ENCODE assay signal across 8 mouse cellular contexts in the genomic region with DNA sequence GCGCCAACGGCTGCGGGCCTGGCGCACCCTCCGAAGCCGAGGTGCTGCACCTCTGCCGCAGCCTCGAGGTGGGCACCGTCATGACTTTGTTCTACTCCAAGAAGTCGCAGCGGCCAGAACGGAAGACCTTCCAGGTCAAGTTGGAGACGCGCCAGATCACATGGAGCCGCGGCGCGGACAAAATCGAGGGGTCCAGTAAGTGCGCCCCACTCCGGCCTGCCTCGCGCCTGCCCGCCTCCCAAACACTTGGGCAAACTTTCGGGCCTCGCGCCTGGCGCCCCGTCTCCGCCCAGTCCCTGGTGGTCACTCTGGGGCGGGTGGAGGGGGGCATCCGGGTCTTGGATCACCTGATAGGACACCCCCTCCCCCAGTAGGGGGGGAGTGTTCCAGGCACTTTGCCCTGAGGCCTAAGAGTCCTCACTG. TPM values are rescaled to one million over a fixed set of nuclear protein-coding genes. Genes with fewer than 3 reads are reported as not detected.
DNase-seq lines count a peak whose midpoint lies in the region; ATAC-seq and TF ChIP-seq lines count a peak whose summit lies in the region.

No protein-coding gene starts in this region.

- DNase-seq in 3134 (ENCODE audit: extremely low read depth, insufficient read length, low spot score) = peak; percentile 75
- peak; percentile 78 for DNase-seq in adrenal gland, postnatal 10 days
- DNase-seq in kidney, postnatal 0 days (ENCODE audit: low spot score) = peak; percentile 70
- no peak for DNase-seq in liver, embryonic 13.5 days
- DNase-seq in yolk sac, embryonic 10.5 days (ENCODE audit: low spot score) = peak; percentile 80

- peak overlapping the region; percentile 97 for H3K27ac ChIP-seq in embryonic facial prominence, embryonic 15.5 days (replicated peaks)
- peak overlapping the region; percentile 92 for H3K27ac ChIP-seq in heart, embryonic 13.5 days (replicated peaks)
- peak overlapping the region; percentile 95 for H3K27ac ChIP-seq in kidney, postnatal 0 days
- H3K27ac ChIP-seq in liver, embryonic 13.5 days = no peak overlapping the region
- H3K27ac ChIP-seq in neural tube, embryonic 14.5 days (ENCODE audit: low read depth, low read length) = peak overlapping the region; percentile 99

- 0 out of 2 replicates have a peak, but pooled peaks have one; percentile 3 for TF ChIP-seq CTCF in kidney, postnatal 0 days (IDR thresholded peaks at IDR 0.05; ENCODE audit: low read depth)

- no peaks in the 10 kb centered on the region for H3K9me3 ChIP-seq in embryonic facial prominence, embryonic 15.5 days (replicated peaks)
- no peaks in the 10 kb centered on the region for H3K9me3 ChIP-seq in heart, embryonic 13.5 days
- H3K9me3 ChIP-seq in kidney, postnatal 0 days (replicated peaks; ENCODE audit: low read length) = no peaks in the 10 kb centered on the region
- no peaks in the 10 kb centered on the region for H3K9me3 ChIP-seq in liver, embryonic 13.5 days (replicated peaks)
- no peaks in the 10 kb centered on the region for H3K9me3 ChIP-seq in neural tube, embryonic 14.5 days (ENCODE audit: control insufficient read depth, low read length)

- peaks cover 46% of the 10 kb centered on the region for H3K4me1 ChIP-seq in embryonic facial prominence, embryonic 15.5 days
- H3K4me1 ChIP-seq in heart, embryonic 13.5 days = peaks cover 62% of the 10 kb centered on the region
- peaks cover 22% of the 10 kb centered on the region; the same call in 1 of the 2 replicates for H3K4me1 ChIP-seq in kidney, postnatal 0 days (replicated peaks; ENCODE audit: insufficient read depth, low read length)
- peaks cover 52% of the 10 kb centered on the region for H3K4me1 ChIP-seq in liver, embryonic 13.5 days (replicated peaks)
- peaks cover 29% of the 10 kb centered on the region for H3K4me1 ChIP-seq in neural tube, embryonic 14.5 days (ENCODE audit: control insufficient read depth, insufficient read depth, low read length)

- H3K4me3 ChIP-seq in embryonic facial prominence, embryonic 15.5 days (replicated peaks) = peak overlapping the region; percentile 98
- H3K4me3 ChIP-seq in heart, embryonic 13.5 days = peak overlapping the region; percentile 97
- peak overlapping the region; percentile 97 for H3K4me3 ChIP-seq in kidney, postnatal 0 days (replicated peaks; ENCODE audit: low read depth, low read length)
- H3K4me3 ChIP-seq in liver, embryonic 13.5 days (replicated peaks) = peak overlapping the region; percentile 89
- peak overlapping the region; percentile 85 for H3K4me3 ChIP-seq in neural tube, embryonic 14.5 days (ENCODE audit: low read depth, low read length)

- peaks cover 15% of the 10 kb centered on the region; the same call in 1 of the 2 replicates for H3K36me3 ChIP-seq in embryonic facial prominence, embryonic 15.5 days
- peaks cover 33% of the 10 kb centered on the region for H3K36me3 ChIP-seq in heart, embryonic 13.5 days
- H3K36me3 ChIP-seq in kidney, postnatal 0 days (ENCODE audit: insufficient read depth, low read length) = no peaks in the 10 kb centered on the region
- peaks cover 6% of the 10 kb centered on the region; the same call in 1 of the 2 replicates for H3K36me3 ChIP-seq in liver, embryonic 13.5 days
- no peaks in the 10 kb centered on the region; the same call in 1 of the 2 replicates for H3K36me3 ChIP-seq in neural tube, embryonic 14.5 days (ENCODE audit: control insufficient read depth, insufficient read depth, low read length)

- ATAC-seq in embryonic facial prominence, embryonic 15.5 days (ENCODE audit: insufficient number of reproducible peaks, low FRiP score, low TSS enrichment, low read depth) = peak; percentile 15
- peak; percentile 34 for ATAC-seq in heart, embryonic 13.5 days (ENCODE audit: extremely low read depth, insufficient number of reproducible peaks, low FRiP score, low TSS enrichment)
- ATAC-seq in kidney, postnatal 0 days (replicated peaks; ENCODE audit: low FRiP score, low read depth) = peak; percentile 46
- ATAC-seq in liver, embryonic 13.5 days (ENCODE audit: low read depth) = peak; percentile 8; the same call in 1 of the 2 replicates
- peak; percentile 9; the same call in 1 of the 2 replicates for ATAC-seq in neural tube, embryonic 14.5 days (ENCODE audit: low read depth)

- peak overlapping the region; percentile 94 for H3K4me2 ChIP-seq in embryonic facial prominence, embryonic 15.5 days (replicated peaks)
- H3K4me2 ChIP-seq in heart, embryonic 13.5 days = peak overlapping the region; percentile 92
- H3K4me2 ChIP-seq in kidney, postnatal 0 days (ENCODE audit: low read length) = peak overlapping the region; percentile 92
- peak overlapping the region; percentile 97 for H3K4me2 ChIP-seq in liver, embryonic 13.5 days
- peak overlapping the region; percentile 82 for H3K4me2 ChIP-seq in neural tube, embryonic 14.5 days (ENCODE audit: low read depth, low read length)

- peak overlapping the region; percentile 97 for H3K9ac ChIP-seq in embryonic facial prominence, embryonic 15.5 days
- peak overlapping the region; percentile 99 for H3K9ac ChIP-seq in heart, embryonic 13.5 days
- peak overlapping the region; percentile 98 for H3K9ac ChIP-seq in kidney, postnatal 0 days (ENCODE audit: low read depth, low read length)
- peak overlapping the region; percentile 81 for H3K9ac ChIP-seq in liver, embryonic 13.5 days
- peak overlapping the region; percentile 100 for H3K9ac ChIP-seq in neural tube, embryonic 14.5 days (replicated peaks; ENCODE audit: low read depth, low read length)

- under 1% methylated on average over 32 of the region's 32 CpGs for WGBS in embryonic facial prominence, embryonic 15.5 days
- under 1% methylated on average over 32 of the region's 32 CpGs for WGBS in heart, embryonic 13.5 days
- 0% methylated on average over 32 of the region's 32 CpGs for WGBS in kidney, postnatal 0 days
- WGBS in liver, embryonic 13.5 days (ENCODE audit: insufficient replicate concordance) = 2% methylated on average over 32 of the region's 32 CpGs
- under 1% methylated on average over 32 of the region's 32 CpGs for WGBS in neural tube, embryonic 14.5 days

- H3K27me3 ChIP-seq in embryonic facial prominence, embryonic 15.5 days = no peaks in the 10 kb centered on the region
- 0 out of 2 replicates have a peak, but pooled peaks cover 4% of the 10 kb centered on the region for H3K27me3 ChIP-seq in heart, embryonic 13.5 days (replicated peaks)
- no peaks in the 10 kb centered on the region for H3K27me3 ChIP-seq in kidney, postnatal 0 days (ENCODE audit: insufficient read depth, low read length)
- H3K27me3 ChIP-seq in liver, embryonic 13.5 days = peaks cover 37% of the 10 kb centered on the region
- H3K27me3 ChIP-seq in neural tube, embryonic 14.5 days (ENCODE audit: control insufficient read depth, insufficient read depth, low read length) = no peaks in the 10 kb centered on the region

RNA-seq across cellular contexts. Expression of a gene that starts 0.8 kb away (rescaled TPM):
- 100 to 1,000 TPM in 1 of 2 experiments, 10 to 100 TPM in 1; 72.2 to 109 TPM for total RNA-seq in adrenal gland, postnatal 10 days (2021)
- polyA plus RNA-seq in embryonic facial prominence, embryonic 15.5 days (2015; fragmentation: Nextera tagmentation; extraction: Ambion mirVana) = 49.2 and 54.4 TPM in 2 replicates
- polyA plus RNA-seq in heart, embryonic 13.5 days (2015; fragmentation: Nextera tagmentation; extraction: Ambion mirVana) = 25.5 and 29.4 TPM in 2 replicates
- 31.6 and 32.5 TPM in 2 replicates for polyA plus RNA-seq in kidney, postnatal 0 days (2015; fragmentation: Nextera tagmentation; extraction: Ambion mirVana)
- 4.4 and 5.2 TPM in 2 replicates for polyA plus RNA-seq in liver, embryonic 13.5 days (2015; fragmentation: Nextera tagmentation; extraction: Ambion mirVana)
- 50.6 and 74.0 TPM in 2 replicates for polyA plus RNA-seq in neural tube, embryonic 14.5 days (2014; fragmentation: Nextera tagmentation; extraction: Ambion mirVana)
